ENCODE assay signal across 8 mouse cellular contexts in genomic region chr14:57981720-57982418, GRCm38 (mm10). TPM values are rescaled to one million over a fixed set of nuclear protein-coding genes. Genes with fewer than 3 reads are reported as not detected.
DNase-seq lines count a peak whose midpoint lies in the region; ATAC-seq and TF ChIP-seq lines count a peak whose summit lies in the region.
"Had no signal": no experiment of that assay in that cellular context is flagged by ENCODE, and none has a peak within 500 bp of the region (broad histone marks: within the 10 kb centered on the region; RNA-seq: fewer than 3 reads in every experiment).

No protein-coding gene starts in this region.

- in situ Hi-C loops in ES-E14 (cut with MboI; ENCODE audit: low sequenced_read_pairs in 2 of 2, unreplicated experiment in 2 of 2): no loop called here

- peak; percentile 64 for ATAC-seq in forebrain, postnatal 0 days
- peak; percentile 92 for ATAC-seq in midbrain, embryonic 13.5 days
- ATAC-seq in liver, postnatal 0 days: no peak
- ATAC-seq in CD4-positive, CD25-positive, alpha-beta regulatory T cell, adult 4 months: no peak

- H3K4me3 ChIP-seq in ES-E14 (ENCODE audit: insufficient read depth in 1 of 2, low read depth in 1 of 2, low read length in 2 of 2, poor library complexity in 1 of 2, severe bottlenecking in 1 of 2): no peak overlapping the region
- H3K4me3 ChIP-seq in forebrain, postnatal 0 days (ENCODE audit: low read depth, low read length): no peak overlapping the region
- H3K4me3 ChIP-seq in midbrain, embryonic 13.5 days (replicated peaks): no peak overlapping the region
- no peak overlapping the region for H3K4me3 ChIP-seq in liver, postnatal 0 days (ENCODE audit: low read depth, low read length)

- TF ChIP-seq EP300 in liver, postnatal 0 days (IDR thresholded peaks at IDR 0.05; ENCODE audit: low read depth): no peak

- no peak for DNase-seq in ES-E14 (ENCODE audit: low read depth, low spot score)
- peak; percentile 29 for DNase-seq in brain, adult 2 months (ENCODE audit: low read depth, low spot score)
- DNase-seq in forebrain, postnatal 0 days: no peak
- no peak for DNase-seq in liver, postnatal 0 days
- no peak for DNase-seq in right cerebral cortex, postnatal 4 days
- DNase-seq: heart, adult 18-20 months had no signal

- no peak for TF ChIP-seq CTCF in forebrain, postnatal 0 days (IDR thresholded peaks at IDR 0.05; ENCODE audit: low read depth)
- TF ChIP-seq CTCF in liver, postnatal 0 days (IDR thresholded peaks at IDR 0.05; ENCODE audit: low read depth): no peak

- H3K27me3 ChIP-seq in forebrain, postnatal 0 days (ENCODE audit: insufficient read depth, low read length): no peaks in the 10 kb centered on the region
- no peaks in the 10 kb centered on the region for H3K27me3 ChIP-seq in midbrain, embryonic 13.5 days
- no peaks in the 10 kb centered on the region for H3K27me3 ChIP-seq in liver, postnatal 0 days (ENCODE audit: insufficient read depth, low read length)

- no peaks in the 10 kb centered on the region; the same call in 1 of the 2 replicates for H3K36me3 ChIP-seq in ES-E14 (ENCODE audit: control insufficient read depth, insufficient read depth, low read length, poor library complexity, severe bottlenecking)
- H3K36me3 ChIP-seq in forebrain, postnatal 0 days (ENCODE audit: insufficient read depth): no peaks in the 10 kb centered on the region
- H3K36me3 ChIP-seq in midbrain, embryonic 13.5 days: peaks cover 2% of the 10 kb centered on the region; the same call in 1 of the 2 replicates
- H3K36me3 ChIP-seq in liver, postnatal 0 days (replicated peaks; ENCODE audit: insufficient read depth, low read length): no peaks in the 10 kb centered on the region

- WGBS in forebrain, postnatal 0 days: 32% methylated on average over 14 of the region's 14 CpGs
- 25% methylated on average over 14 of the region's 14 CpGs for WGBS in midbrain, embryonic 13.5 days
- 54% methylated on average over 14 of the region's 14 CpGs for WGBS in liver, postnatal 0 days (ENCODE audit: insufficient replicate concordance)

- H3K9me3 ChIP-seq in ES-E14 (ENCODE audit: control insufficient read depth, insufficient read depth, low read depth, low read length): no peaks in the 10 kb centered on the region
- H3K9me3 ChIP-seq in forebrain, postnatal 0 days (ENCODE audit: low read length): no peaks in the 10 kb centered on the region
- no peaks in the 10 kb centered on the region for H3K9me3 ChIP-seq in midbrain, embryonic 13.5 days
- no peaks in the 10 kb centered on the region for H3K9me3 ChIP-seq in liver, postnatal 0 days (ENCODE audit: low read length)

- no peak overlapping the region for H3K4me2 ChIP-seq in forebrain, postnatal 0 days (ENCODE audit: low read depth)
- H3K4me2 ChIP-seq in midbrain, embryonic 13.5 days (replicated peaks): peak overlapping the region; percentile 43
- H3K4me2 ChIP-seq in liver, postnatal 0 days (ENCODE audit: low read depth, low read length): no peak overlapping the region

- peaks cover 0 to 4% of the 10 kb centered on the region in 2 experiments; a peak in 1 of 4 replicates for H3K4me1 ChIP-seq in ES-E14 (ENCODE audit: control insufficient read depth in 2 of 2, insufficient read depth in 2 of 2, low read length in 2 of 2, poor library complexity in 1 of 2)
- no peaks in the 10 kb centered on the region for H3K4me1 ChIP-seq in forebrain, postnatal 0 days (ENCODE audit: insufficient read depth)
- H3K4me1 ChIP-seq in midbrain, embryonic 13.5 days (replicated peaks): peaks cover 15% of the 10 kb centered on the region
- H3K4me1 ChIP-seq in liver, postnatal 0 days (ENCODE audit: insufficient read depth): no peaks in the 10 kb centered on the region

- H3K9ac ChIP-seq in ES-E14 (ENCODE audit: insufficient read depth, low read depth, low read length, poor library complexity, severe bottlenecking): 0 out of 2 replicates have a peak overlapping the region, but pooled peaks have one; percentile 48
- no peak overlapping the region for H3K9ac ChIP-seq in forebrain, postnatal 0 days
- peak overlapping the region; percentile 46; the same call in 1 of the 2 replicates for H3K9ac ChIP-seq in midbrain, embryonic 13.5 days (replicated peaks)
- H3K9ac ChIP-seq in liver, postnatal 0 days (replicated peaks): no peak overlapping the region

- no peak overlapping the region for H3K27ac ChIP-seq in ES-E14 (ENCODE audit: insufficient read depth, low read depth, low read length, poor library complexity, severe bottlenecking)
- H3K27ac ChIP-seq in forebrain, postnatal 0 days (ENCODE audit: low read depth, low read length): 0 out of 2 replicates have a peak overlapping the region, but pooled peaks have one; percentile 41
- H3K27ac ChIP-seq in midbrain, embryonic 13.5 days: no peak overlapping the region
- H3K27ac ChIP-seq in liver, postnatal 0 days (ENCODE audit: low read depth): no peak overlapping the region

TF ChIP-seq in ES-E14, 5 proteins besides CTCF, POLR2A, EP300 and RAD21:
- no peak for TF ChIP-seq ZC3H11A (IDR thresholded peaks at IDR 0.05; ENCODE audit: borderline replicate concordance, low read depth, low read length)
- no peak for TF ChIP-seq HCFC1 (IDR thresholded peaks at IDR 0.05; ENCODE audit: borderline replicate concordance, insufficient read depth, low read length)

RNA-seq across cellular contexts. Expression of gene Micu2, which starts 17.2 kb away (rescaled TPM):
- 7.6 and 7.9 TPM in 2 replicates for total RNA-seq in ES-E14 (2012; rRNA removed)
- 65.1 and 67.9 TPM in 2 replicates for total RNA-seq in forebrain, postnatal 0 days (2014; rRNA removed)
- polyA plus RNA-seq in forebrain, postnatal 0 days (2015; fragmentation: Nextera tagmentation; extraction: Ambion mirVana): 66.8 and 72.1 TPM in 2 replicates
- 66.6 and 67.0 TPM in 2 replicates for polyA plus RNA-seq in midbrain, embryonic 13.5 days (2015; fragmentation: Nextera tagmentation; extraction: Ambion mirVana)
- polyA plus RNA-seq in liver, postnatal 0 days (2015; fragmentation: Nextera tagmentation; extraction: Ambion mirVana): 37.2 and 37.6 TPM in 2 replicates
- polyA plus RNA-seq in CD4-positive, CD25-positive, alpha-beta regulatory T cell, adult 4 months (2017; shearing (Covaris generic)): 10 to 100 TPM; 12.6 to 19.2 TPM

Comparison
In these comparisons a context has a peak if more than half of its experiments do, and no peak if none do; other contexts are left out.
1. H3K9ac ChIP-seq: peak in ES-E14 (single experiment) and midbrain, embryonic 13.5 days (single experiment); none in forebrain, postnatal 0 days (single experiment) and liver, postnatal 0 days (single experiment).
2. ATAC-seq: peak in forebrain, postnatal 0 days (single experiment) and midbrain, embryonic 13.5 days (single experiment); none in liver, postnatal 0 days (single experiment) and CD4-positive, CD25-positive, alpha-beta regulatory T cell, adult 4 months (single experiment).